Mouse (Mus musculus) intestine, embryonic 14.5 days (tissue): ENCODE data around the gene Ddah2. TPM values are rescaled to one million over a fixed set of nuclear protein-coding genes. Genes with fewer than 3 reads are reported as not detected.
A peak's percentile ranks its signal among the peaks of the same experiment; 100 is the strongest.

Source experiments
- ATAC-seq: fragments of 200-750 bp; cut with Nextera tagmentation; replicated peaks from 2 replicates; pipeline ENCODE4 v1.8.0; 2017; ENCODE audit warnings: low read depth, moderate number of reproducible peaks, moderate TSS enrichment, moderate library complexity; ENCODE audit not compliant: low FRiP score, low TSS enrichment
- DNase-seq: peaks from one replicate; pipeline ENCODE4 v3.0.0-alpha.2; 2018; ENCODE audit warnings: low spot score
- H3K27ac ChIP-seq: fragments of 300-500 bp; sonication (generic); 2 replicates; pipeline ENCODE4 v1.5.1; 2014; ENCODE audit warnings: low read depth, mild to moderate bottlenecking, control low read depth
- H3K27me3 ChIP-seq: fragments of 300-500 bp; sonication (generic); replicated peaks from 2 replicates; pipeline ENCODE4 v1.6.1; 2014; ENCODE audit warnings: low read length, control low read depth; ENCODE audit not compliant: control insufficient read depth, insufficient read depth
- H3K36me3 ChIP-seq: fragments of 300-500 bp; sonication (generic); 2 replicates; pipeline ENCODE4 v1.6.1; 2014; ENCODE audit warnings: low read length, control low read depth; ENCODE audit not compliant: control insufficient read depth, insufficient read depth
- H3K4me1 ChIP-seq: fragments of 300-500 bp; sonication (generic); replicated peaks from 2 replicates; pipeline ENCODE4 v1.6.1; 2014; ENCODE audit warnings: low read length, control low read depth, mixed read lengths; ENCODE audit not compliant: control insufficient read depth, insufficient read depth
- H3K4me2 ChIP-seq: fragments of 300-500 bp; sonication (generic); 2 replicates; pipeline ENCODE4 v1.6.1; 2014; ENCODE audit warnings: low read length
- H3K4me3 ChIP-seq: fragments of 300-500 bp; sonication (generic); 2 replicates; pipeline ENCODE4 v1.5.1; 2014; ENCODE audit warnings: low read depth, low read length, control low read depth, mixed read lengths
- H3K9ac ChIP-seq: fragments of 300-500 bp; sonication (generic); 2 replicates; pipeline ENCODE4 v1.6.1; 2014; ENCODE audit warnings: mild to moderate bottlenecking, low read length
- H3K9me3 ChIP-seq: fragments of 300-500 bp; sonication (generic); 2 replicates; pipeline ENCODE4 v1.6.1; 2016; ENCODE audit warnings: low read length, control low read depth; ENCODE audit not compliant: control insufficient read depth
- WGBS: fragments of 180-500 bp; shearing (Covaris S2); extraction: QIAGEN DNeasy Blood & Tissue Kit; methylation state at CpG from one replicate; pipeline ENCODE4 v1.1.7; 2014; 5-methylcytosine and 5-hydroxymethylcytosine counted together
- polyA plus RNA-seq: library from polyadenylated mRNA; unstranded; fragments of >200 nt; fragmentation: Nextera tagmentation; extraction: Ambion mirVana; gene quantifications from 2 replicates; pipeline ENCODE4 v1.2.1, GENCODE M21; 2014

Ddah2 gene
- polyA plus RNA-seq = 278 and 333 TPM in 2 replicates

DNA sequence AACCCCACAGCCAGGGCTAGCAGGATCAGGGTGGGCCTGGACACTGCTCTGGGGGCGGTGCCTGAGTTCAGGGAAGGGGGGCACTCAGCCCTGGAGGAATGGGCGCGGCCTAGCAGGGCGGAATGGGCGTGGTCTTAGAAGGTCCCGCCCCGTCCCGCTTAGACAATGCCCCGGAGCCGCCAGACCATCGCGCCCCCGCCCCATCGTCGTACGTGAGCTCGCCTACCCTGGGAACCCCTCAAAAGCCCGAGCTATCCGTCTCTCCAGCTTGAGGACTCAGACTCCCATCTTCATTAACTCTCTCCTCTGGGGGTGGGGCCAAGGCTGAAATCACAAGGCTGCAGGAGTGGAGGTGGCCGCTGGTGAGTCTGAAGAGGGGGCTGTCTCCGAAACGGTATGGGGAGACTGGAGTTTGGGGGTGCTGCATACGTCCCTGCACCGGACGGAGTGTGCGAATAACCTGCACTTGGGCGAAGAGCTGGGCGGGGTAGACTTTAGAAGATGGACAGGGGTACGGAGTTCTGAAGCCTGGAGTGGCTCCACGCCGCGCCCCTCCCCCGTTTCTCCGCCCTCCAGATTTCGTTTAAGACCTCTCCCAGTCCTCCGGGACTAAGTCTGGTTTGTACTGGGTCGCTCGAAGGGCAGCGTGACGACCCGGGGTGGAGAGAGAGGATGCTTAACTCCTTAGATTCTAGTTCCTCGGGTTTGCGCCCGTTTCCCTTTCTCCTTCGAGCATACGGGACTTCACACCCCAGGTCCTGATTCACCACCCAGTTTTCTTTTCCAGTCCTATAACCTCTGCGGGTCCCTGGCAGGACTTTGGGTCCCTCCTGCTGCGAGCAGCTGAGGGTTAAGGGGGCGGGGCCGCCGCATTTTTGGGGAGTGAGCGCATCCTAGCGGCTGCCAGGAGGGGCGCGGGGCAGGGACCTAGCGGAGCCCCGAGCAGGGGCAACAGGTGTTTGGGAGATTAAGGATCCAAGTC lies at the start of gene Ddah2:
TSS of gene Ddah2 (plus strand) at position 125 of the 982 bp plus-strand sequence.
- peak within 1 kb of the TSS; percentile 94 for H3K27ac ChIP-seq
- peak within 1 kb of the TSS; percentile 99 for H3K4me2 ChIP-seq
- peak within 1 kb of the TSS; percentile 81 for H3K9ac ChIP-seq
- peak within 1 kb of the TSS; percentile 89 for H3K4me3 ChIP-seq
- DNase-seq = peak; percentile 97
- no peaks in the 10 kb centered on the region for H3K9me3 ChIP-seq
- ATAC-seq = peak; percentile 91
- peaks cover 59% of the 10 kb centered on the region for H3K36me3 ChIP-seq
- H3K27me3 ChIP-seq = no peaks in the 10 kb centered on the region
- H3K4me1 ChIP-seq = peaks cover 13% of the 10 kb centered on the region
- whole genome bisulfite sequencing = under 1% methylated on average over 57 of the region's 57 CpGs

GRCm38 (mm10) chr17:35009586-35009985 lies 49.2 kb upstream of the Ddah2 start:
- DNase-seq = no peak
- ATAC-seq = no peak
- Histone ChIP-seq H3K4me1 (no peaks in the 10 kb centered on the region), H3K9me3 (no peaks in the 10 kb centered on the region), H3K4me3 (no peak overlapping the region), H3K4me2 (no peak overlapping the region), H3K9ac (no peak overlapping the region), H3K27ac (no peak overlapping the region), H3K36me3 (peaks cover 98% of the 10 kb centered on the region), H3K27me3 (no peaks in the 10 kb centered on the region)
- WGBS = 87% methylated on average over 7 of the region's 7 CpGs

DNA sequence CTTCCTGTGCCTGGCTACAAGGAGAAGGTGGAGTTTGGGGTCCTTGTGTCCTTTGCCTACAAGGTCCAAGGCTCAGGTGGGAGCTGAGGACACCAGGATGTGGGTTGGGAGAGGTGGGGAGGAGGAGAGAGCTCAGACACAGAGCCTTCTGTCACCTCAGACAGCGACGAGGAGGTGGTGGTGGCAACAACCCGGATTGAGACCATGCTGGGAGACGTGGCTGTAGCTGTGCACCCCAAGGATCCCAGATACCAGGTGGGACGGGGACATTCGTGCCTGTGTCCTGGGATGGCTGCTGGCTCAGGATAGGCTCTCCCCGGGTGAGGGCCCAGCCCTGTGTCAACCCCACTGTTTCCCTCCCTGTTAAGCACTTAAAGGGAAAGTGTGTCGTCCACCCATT lies 47.4 kb upstream of the Ddah2 start:
- Histone ChIP-seq H3K36me3 (peaks cover 99% of the 10 kb centered on the region), H3K9ac (no peak overlapping the region), H3K27me3 (no peaks in the 10 kb centered on the region), H3K9me3 (no peaks in the 10 kb centered on the region), H3K4me3 (no peak overlapping the region), H3K27ac (no peak overlapping the region), H3K4me2 (no peak overlapping the region), H3K4me1 (no peaks in the 10 kb centered on the region)
- ATAC-seq = no peak
- no peak for DNase-seq
- WGBS = 93% methylated on average over 8 of the region's 8 CpGs

DNA sequence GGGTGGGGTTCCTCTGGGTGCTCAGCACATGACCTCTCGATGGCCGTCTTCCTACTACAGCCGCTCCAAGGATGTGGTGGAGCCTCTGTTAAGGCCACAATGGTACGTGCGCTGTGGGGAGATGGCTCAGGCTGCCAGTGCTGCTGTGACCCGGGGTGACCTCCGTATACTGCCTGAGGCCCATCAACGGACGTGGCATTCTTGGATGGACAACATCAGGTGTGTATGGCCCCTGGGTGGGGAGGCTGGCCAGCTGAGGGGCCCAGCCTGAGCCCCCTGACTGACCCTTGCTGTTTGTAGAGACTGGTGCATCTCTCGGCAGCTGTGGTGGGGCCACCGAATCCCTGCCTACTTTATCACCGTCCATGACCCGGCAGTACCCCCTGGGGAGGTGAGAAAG lies 46.4 kb upstream of the Ddah2 start:
- Histone ChIP-seq H3K4me3 (no peak overlapping the region), H3K27me3 (no peaks in the 10 kb centered on the region), H3K36me3 (peaks cover 97% of the 10 kb centered on the region), H3K9ac (no peak overlapping the region), H3K9me3 (no peaks in the 10 kb centered on the region), H3K27ac (no peak overlapping the region), H3K4me1 (no peaks in the 10 kb centered on the region), H3K4me2 (no peak overlapping the region)
- WGBS = 87% methylated on average over 13 of the region's 13 CpGs
- DNase-seq (no peak), ATAC-seq (no peak)

- H3K27ac ChIP-seq = no peak overlapping the region
- DNase-seq = no peak
- no peaks in the 10 kb centered on the region for H3K9me3 ChIP-seq
- no peaks in the 10 kb centered on the region for H3K4me1 ChIP-seq
- 78% methylated on average over 6 of the region's 6 CpGs for WGBS
- H3K36me3 ChIP-seq = peaks cover 89% of the 10 kb centered on the region
- no peaks in the 10 kb centered on the region for H3K27me3 ChIP-seq
- no peak overlapping the region for H3K4me2 ChIP-seq
- H3K9ac ChIP-seq = no peak overlapping the region
- H3K4me3 ChIP-seq = no peak overlapping the region
- 0 out of 2 replicates have a peak, but pooled peaks have one; percentile 20 for ATAC-seq
Measured at GRCm38 (mm10) chr17:35013221-35013620, 45.6 kb upstream of the Ddah2 start.

GRCm38 (mm10) chr17:35015296-35015695 lies 43.5 kb upstream of the Ddah2 start:
- no peak for ATAC-seq

GRCm38 (mm10) chr17:35016376-35016775 lies 42.5 kb upstream of the Ddah2 start, which contains the start of gene Vwa7:
Gene Vwa7, plus strand, starts transcription at chr17:35016579.
- Histone ChIP-seq H3K9ac (no peak within 1 kb of the TSS), H3K36me3 (peaks cover 57% of the 10 kb centered on the region), H3K4me3 (no peak within 1 kb of the TSS), H3K27ac (no peak within 1 kb of the TSS), H3K4me2 (no peak within 1 kb of the TSS), H3K4me1 (peaks cover 2% of the 10 kb centered on the region; the same call in 1 of the 2 replicates), H3K27me3 (no peaks in the 10 kb centered on the region), H3K9me3 (no peaks in the 10 kb centered on the region)
- 56% methylated on average over 12 of the region's 12 CpGs for WGBS
- ATAC-seq (peak; percentile 47), DNase-seq (no peak)

More at GRCm38 (mm10) chr17:35015296-35015695, 43.5 kb upstream of the Ddah2 start:
- H3K9me3 ChIP-seq = no peaks in the 10 kb centered on the region
- H3K27ac ChIP-seq = no peak overlapping the region
- H3K4me1 ChIP-seq = no peaks in the 10 kb centered on the region
- H3K36me3 ChIP-seq = peaks cover 68% of the 10 kb centered on the region
- H3K27me3 ChIP-seq = no peaks in the 10 kb centered on the region
- H3K4me2 ChIP-seq = no peak overlapping the region
- 94% methylated on average over 16 of the region's 16 CpGs for WGBS
- no peak for DNase-seq
- H3K4me3 ChIP-seq = no peak overlapping the region
- H3K9ac ChIP-seq = no peak overlapping the region

DNA sequence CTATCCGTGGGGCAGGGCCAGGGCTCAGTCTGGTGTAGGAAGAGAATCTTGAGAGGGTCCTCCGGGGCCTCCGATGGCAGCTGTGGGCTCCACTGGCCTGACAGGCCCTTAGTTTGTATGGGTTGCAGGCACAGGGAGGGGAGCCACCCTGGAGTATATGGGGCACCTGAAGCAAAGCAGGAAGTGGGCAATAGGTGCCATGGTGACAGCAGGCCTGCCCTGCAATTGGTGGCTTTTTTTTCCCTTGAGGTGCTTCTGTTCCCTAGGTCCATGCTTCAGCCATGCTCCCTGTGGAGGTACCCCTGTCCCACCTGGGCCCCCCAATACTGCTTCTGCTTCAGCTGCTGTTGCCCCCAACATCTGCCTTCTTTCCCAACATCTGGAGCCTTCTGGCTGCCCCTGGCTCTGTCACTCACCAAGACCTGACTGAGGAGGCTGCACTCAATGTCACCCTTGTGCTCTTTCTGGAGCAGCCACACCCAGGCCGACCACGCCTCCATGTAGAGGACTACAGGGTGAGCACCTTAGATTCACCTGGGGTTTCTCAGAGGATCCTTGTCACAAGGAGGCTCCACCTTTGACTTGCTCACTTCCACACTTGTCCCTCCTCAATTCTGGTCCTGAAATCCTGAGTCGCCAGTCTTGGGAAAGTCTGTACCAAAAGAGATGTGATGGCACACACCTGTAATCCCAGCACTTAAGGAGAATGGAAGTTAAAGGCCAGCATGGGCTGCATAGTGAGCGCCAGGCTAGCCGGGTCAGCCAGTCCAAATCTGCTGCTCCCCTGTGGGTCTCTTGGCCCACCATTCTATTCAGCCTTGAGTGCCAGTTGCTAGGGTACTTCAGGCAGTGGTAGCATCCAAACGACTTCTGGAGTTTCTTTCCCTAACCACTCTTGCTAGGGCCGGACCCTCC lies 41.8 kb upstream of the Ddah2 start:
- H3K9me3 ChIP-seq = no peaks in the 10 kb centered on the region
- DNase-seq (no peak), ATAC-seq (no peak)
- peaks cover 6% of the 10 kb centered on the region; the same call in 1 of the 2 replicates for H3K4me1 ChIP-seq
- H3K36me3 ChIP-seq = peaks cover 51% of the 10 kb centered on the region
- H3K9ac ChIP-seq = no peak overlapping the region
- H3K27ac ChIP-seq = no peak overlapping the region
- no peak overlapping the region for H3K4me2 ChIP-seq
- H3K4me3 ChIP-seq = no peak overlapping the region
- WGBS = 81% methylated on average over 10 of the region's 10 CpGs
- H3K27me3 ChIP-seq = no peaks in the 10 kb centered on the region
